Mouse (Mus musculus) stomach, embryonic 14.5 days (tissue): ENCODE results near the gene Proca1. TPM values are rescaled to one million over a fixed set of nuclear protein-coding genes. Genes with fewer than 3 reads are reported as not detected.

Experiments
- ATAC-seq: fragments of 200-750 bp; cut with Nextera tagmentation; 2 replicates; pipeline ENCODE4 v1.8.0; 2017; ENCODE audit warnings: low read depth, moderate TSS enrichment; ENCODE audit not compliant: insufficient number of reproducible peaks, insufficient read depth, low FRiP score
- H3K27ac ChIP-seq: fragments of 300-500 bp; sonication (generic); 2 replicates; pipeline ENCODE4 v1.5.1; 2014; ENCODE audit warnings: mild to moderate bottlenecking, low read length, moderate library complexity, mixed read lengths
- H3K27me3 ChIP-seq: fragments of 300-500 bp; sonication (generic); 2 replicates; pipeline ENCODE4 v1.6.1; 2014; ENCODE audit warnings: low read length, control low read depth, mixed read lengths; ENCODE audit not compliant: control insufficient read depth, insufficient read depth
- H3K36me3 ChIP-seq: fragments of 300-500 bp; sonication (generic); 2 replicates; pipeline ENCODE4 v1.6.1; 2014; ENCODE audit warnings: mild to moderate bottlenecking, control low read depth, low read length, moderate library complexity, mixed read lengths; ENCODE audit not compliant: control insufficient read depth, insufficient read depth
- H3K4me1 ChIP-seq: fragments of 300-500 bp; sonication (generic); 2 replicates; pipeline ENCODE4 v1.6.1; 2014; ENCODE audit warnings: low read length, control low read depth, mixed read lengths; ENCODE audit not compliant: control insufficient read depth, insufficient read depth
- H3K4me2 ChIP-seq: fragments of 300-500 bp; sonication (generic); replicated peaks from 2 replicates; pipeline ENCODE4 v1.6.1; 2014; ENCODE audit warnings: low read depth, low read length, control low read depth
- H3K4me3 ChIP-seq: fragments of 300-500 bp; sonication (generic); 2 replicates; pipeline ENCODE4 v1.5.1; 2014; ENCODE audit warnings: low read depth, low read length, control low read depth
- H3K9ac ChIP-seq: fragments of 300-500 bp; sonication (generic); replicated peaks from 2 replicates; pipeline ENCODE4 v1.6.1; 2014; ENCODE audit warnings: low read depth, mild to moderate bottlenecking, control low read depth, low read length, moderate library complexity, mixed read lengths
- H3K9me3 ChIP-seq: fragments of 300-500 bp; sonication (generic); 2 replicates; pipeline ENCODE4 v1.6.1; 2016; ENCODE audit warnings: low read depth, low read length, control low read depth; ENCODE audit not compliant: control insufficient read depth
- WGBS: fragments of 180-500 bp; shearing (Covaris S2); extraction: QIAGEN DNeasy Blood & Tissue Kit; methylation state at CpG from one replicate; pipeline ENCODE4 v1.1.7; 2014; 5-methylcytosine and 5-hydroxymethylcytosine counted together
- polyA plus RNA-seq: library from polyadenylated mRNA; unstranded; fragments of >200 nt; fragmentation: Nextera tagmentation; extraction: Ambion mirVana; gene quantifications from 2 replicates; pipeline ENCODE4 v1.2.1, GENCODE M21; 2014

Proca1 gene
- polyA plus RNA-seq, 1 experiment from 2014 or later, result 2.7 TPM

- Histone ChIP-seq H3K4me1 (peaks cover 13% of the 10 kb centered on the region), H3K4me2 (0 out of 2 replicates have a peak overlapping the region, but pooled peaks have one; percentile 3), H3K4me3 (no peak overlapping the region), H3K27me3 (no peaks in the 10 kb centered on the region), H3K27ac (no peak overlapping the region), H3K36me3 (peaks cover 8% of the 10 kb centered on the region; the same call in 1 of the 2 replicates), H3K9me3 (no peaks in the 10 kb centered on the region), H3K9ac (no peak overlapping the region)
- no peak for ATAC-seq
- WGBS, result 48% methylated on average over 19 of the region's 19 CpGs
Measured at GRCm38 (mm10) chr11:78168541-78169468, 24.4 kb upstream of the Proca1 start.

- peaks cover 13% of the 10 kb centered on the region for H3K4me1 ChIP-seq
- no peak overlapping the region for H3K4me3 ChIP-seq
- no peak overlapping the region for H3K4me2 ChIP-seq
- H3K9ac ChIP-seq, result no peak overlapping the region
- H3K27ac ChIP-seq, result no peak overlapping the region
- no peak for ATAC-seq
- WGBS, result 82% methylated on average over 15 of the region's 15 CpGs
- H3K27me3 ChIP-seq, result no peaks in the 10 kb centered on the region
- H3K36me3 ChIP-seq, result peaks cover 8% of the 10 kb centered on the region; the same call in 1 of the 2 replicates
- H3K9me3 ChIP-seq, result no peaks in the 10 kb centered on the region
Measured at GRCm38 (mm10) chr11:78170306-78170705, 22.9 kb upstream of the Proca1 start.

- H3K27me3 ChIP-seq, result no peaks in the 10 kb centered on the region
- no peak for ATAC-seq
- H3K4me1 ChIP-seq, result peaks cover 10% of the 10 kb centered on the region; the same call in 1 of the 2 replicates
- H3K4me3 ChIP-seq, result no peak overlapping the region
- 77% methylated on average over 4 of the region's 4 CpGs for WGBS
- H3K9ac ChIP-seq, result no peak overlapping the region
- H3K27ac ChIP-seq, result no peak overlapping the region
- H3K4me2 ChIP-seq, result no peak overlapping the region
- no peaks in the 10 kb centered on the region for H3K9me3 ChIP-seq
- H3K36me3 ChIP-seq, result peaks cover 8% of the 10 kb centered on the region; the same call in 1 of the 2 replicates
Measured at GRCm38 (mm10) chr11:78171328-78171727, 21.9 kb upstream of the Proca1 start.

- Histone ChIP-seq H3K9ac (no peak overlapping the region), H3K27me3 (no peaks in the 10 kb centered on the region), H3K4me2 (no peak overlapping the region), H3K27ac (no peak overlapping the region), H3K4me1 (peaks cover 5% of the 10 kb centered on the region; the same call in 1 of the 2 replicates), H3K36me3 (peaks cover 8% of the 10 kb centered on the region; the same call in 1 of the 2 replicates), H3K9me3 (no peaks in the 10 kb centered on the region), H3K4me3 (no peak overlapping the region)
- no peak for ATAC-seq
- WGBS, result 81% methylated on average over 16 of the region's 16 CpGs
Measured at GRCm38 (mm10) chr11:78172034-78172747, 21.0 kb upstream of the Proca1 start.

DNA sequence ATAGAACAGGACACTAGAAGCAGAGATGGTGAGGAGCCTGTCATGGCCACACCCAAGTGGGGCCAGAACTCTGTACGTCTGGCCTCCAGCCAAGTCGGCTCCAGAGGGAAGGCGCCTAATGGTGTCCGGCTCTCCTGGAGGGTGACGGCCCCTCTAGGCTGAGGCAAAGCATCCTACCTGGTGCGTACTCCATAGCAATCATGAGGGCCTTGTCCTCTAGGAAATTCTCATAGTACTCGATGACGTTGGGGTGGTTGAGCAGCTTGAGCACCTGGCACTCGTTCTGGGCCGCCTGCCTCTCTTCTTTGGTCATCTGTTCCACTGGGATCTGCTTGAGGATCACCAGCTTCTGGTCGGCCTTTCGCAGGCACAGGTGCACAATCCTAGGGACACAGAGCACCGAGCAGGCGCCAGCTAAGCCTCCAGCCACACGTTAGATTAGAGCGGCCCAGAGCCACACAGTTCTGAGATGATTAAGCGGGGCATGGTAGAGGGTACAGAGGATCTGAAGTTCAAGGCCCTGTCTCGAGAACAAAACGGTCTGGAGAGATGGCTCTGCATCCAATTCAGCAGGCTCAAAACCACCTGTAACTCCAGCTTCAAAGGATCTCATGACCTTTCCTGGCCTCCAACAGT is 20.3 kb upstream of the Proca1 start:
- ATAC-seq, result no peak
- peaks cover 8% of the 10 kb centered on the region; the same call in 1 of the 2 replicates for H3K36me3 ChIP-seq
- no peak overlapping the region for H3K4me3 ChIP-seq
- peaks cover 9% of the 10 kb centered on the region; the same call in 1 of the 2 replicates for H3K4me1 ChIP-seq
- no peak overlapping the region for H3K4me2 ChIP-seq
- no peaks in the 10 kb centered on the region for H3K27me3 ChIP-seq
- H3K9me3 ChIP-seq, result no peaks in the 10 kb centered on the region
- WGBS, result 86% methylated on average over 19 of the region's 19 CpGs
- H3K27ac ChIP-seq, result no peak overlapping the region
- H3K9ac ChIP-seq, result no peak overlapping the region

DNA sequence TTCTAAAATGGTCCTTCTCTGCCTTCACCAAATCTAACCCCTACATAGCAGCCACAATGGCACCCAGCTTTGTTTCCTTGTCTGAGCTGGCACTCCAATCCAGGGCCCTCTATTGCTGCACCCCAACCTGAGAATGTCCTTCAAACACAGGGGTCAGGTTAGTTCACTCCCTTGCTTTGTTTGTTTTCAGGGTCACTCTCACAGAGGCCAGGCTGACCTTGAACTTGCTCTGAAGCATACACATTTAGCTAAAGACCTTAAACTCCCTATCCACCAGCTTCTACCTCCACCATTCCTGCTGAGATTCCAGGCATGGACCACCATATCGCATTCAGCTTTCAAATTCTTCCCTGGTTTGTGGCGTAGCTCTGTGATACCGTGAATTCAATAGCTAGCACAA is 18.7 kb upstream of the Proca1 start:
- 71% methylated on average over 3 of the region's 3 CpGs for WGBS
- H3K36me3 ChIP-seq, result peaks cover 8% of the 10 kb centered on the region; the same call in 1 of the 2 replicates
- H3K27me3 ChIP-seq, result no peaks in the 10 kb centered on the region
- no peak overlapping the region for H3K4me2 ChIP-seq
- H3K27ac ChIP-seq, result no peak overlapping the region
- H3K4me1 ChIP-seq, result peaks cover 12% of the 10 kb centered on the region; the same call in 1 of the 2 replicates
- H3K9ac ChIP-seq, result no peak overlapping the region
- H3K4me3 ChIP-seq, result no peak overlapping the region
- ATAC-seq, result no peak
- H3K9me3 ChIP-seq, result no peaks in the 10 kb centered on the region

DNA sequence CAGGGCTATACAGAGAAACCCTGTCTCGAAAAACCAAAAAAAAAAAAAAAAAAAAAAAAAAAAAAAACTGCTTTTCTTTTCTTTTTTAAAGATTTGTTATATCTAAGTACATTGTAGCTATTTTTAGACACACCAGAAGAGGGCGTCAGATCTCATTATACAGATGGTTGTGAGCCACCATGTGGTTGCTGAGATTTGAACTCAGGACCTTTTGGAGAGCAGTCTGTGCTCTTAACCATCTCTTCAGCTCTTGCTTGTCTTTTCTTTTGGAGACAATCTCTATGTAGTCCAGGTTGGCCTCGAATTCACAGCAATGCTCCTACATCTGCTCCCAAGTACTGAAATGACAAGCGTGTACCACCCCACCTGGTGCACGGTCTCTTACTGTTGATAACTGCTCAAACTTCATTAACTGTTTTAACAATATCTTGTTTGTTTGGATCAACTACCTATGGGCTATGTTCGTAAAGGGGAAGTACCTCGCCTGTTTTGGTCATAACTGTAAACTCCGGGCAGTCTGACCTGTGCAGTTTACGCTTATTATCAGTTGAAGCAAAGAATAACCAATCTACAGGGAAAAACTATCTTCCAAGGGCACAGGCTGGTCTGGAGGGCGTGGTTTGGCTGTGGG is 17.3 kb upstream of the Proca1 start:
- Histone ChIP-seq H3K36me3 (peaks cover 16% of the 10 kb centered on the region), H3K4me2 (peak overlapping the region; percentile 94), H3K9ac (peak overlapping the region; percentile 69), H3K27me3 (no peaks in the 10 kb centered on the region), H3K4me1 (peaks cover 26% of the 10 kb centered on the region), H3K9me3 (no peaks in the 10 kb centered on the region), H3K27ac (peak overlapping the region; percentile 98), H3K4me3 (peak overlapping the region; percentile 56)
- ATAC-seq, result no peak
- 1% methylated on average over 9 of the region's 10 CpGs for WGBS
